Mouse (Mus musculus) hindbrain, embryonic 14.5 days (tissue): ENCODE results near the gene Gps1. TPM values are rescaled to one million over a fixed set of nuclear protein-coding genes. Genes with fewer than 3 reads are reported as not detected.
"Not testable (repeated sequence)": the region's sequence is repeated elsewhere in the genome, so short reads cannot be mapped to it uniquely, and the experiment has no call there.

Experiments used
- ATAC-seq: fragments of 200-750 bp; cut with Nextera tagmentation; 2 replicates; pipeline ENCODE4 v1.8.0; 2017; ENCODE audit warnings: moderate number of reproducible peaks, mild to moderate bottlenecking, moderate TSS enrichment, moderate library complexity; ENCODE audit not compliant: low FRiP score
- DNase-seq: peaks from one replicate; pipeline ENCODE4 v3.0.0-alpha.2; 2015; ENCODE audit warnings: low spot score
- H3K27ac ChIP-seq: fragments of 300-500 bp; sonication (generic); 2 replicates; pipeline ENCODE4 v1.5.1; 2014; ENCODE audit warnings: mild to moderate bottlenecking, moderate library complexity
- H3K27me3 ChIP-seq: fragments of 300-500 bp; sonication (generic); 2 replicates; pipeline ENCODE4 v1.6.1; 2014; ENCODE audit warnings: mild to moderate bottlenecking, low read length, mixed read lengths; ENCODE audit not compliant: control insufficient read depth, insufficient read depth
- H3K36me3 ChIP-seq: fragments of 300-500 bp; sonication (generic); replicated peaks from 2 replicates; pipeline ENCODE4 v1.6.1; 2014; ENCODE audit not compliant: control insufficient read depth, insufficient read depth
- H3K4me1 ChIP-seq: fragments of 300-500 bp; sonication (generic); replicated peaks from 2 replicates; pipeline ENCODE4 v1.6.1; 2014; ENCODE audit warnings: antibody characterized with exemption, low read length, mixed read lengths; ENCODE audit not compliant: control insufficient read depth, insufficient read depth
- H3K4me2 ChIP-seq: fragments of 300-500 bp; sonication (generic); replicated peaks from 2 replicates; pipeline ENCODE4 v1.6.1; 2014; ENCODE audit warnings: mild to moderate bottlenecking, moderate library complexity
- H3K4me3 ChIP-seq: fragments of 300-500 bp; sonication (generic); replicated peaks from 2 replicates; pipeline ENCODE4 v1.5.1; 2014; ENCODE audit warnings: mild to moderate bottlenecking, low read length
- H3K9ac ChIP-seq: fragments of 300-500 bp; sonication (generic); 2 replicates; pipeline ENCODE4 v1.6.1; 2014
- H3K9me3 ChIP-seq: fragments of 300-500 bp; sonication (generic); 2 replicates; pipeline ENCODE4 v1.6.1; 2016; ENCODE audit warnings: low read length; ENCODE audit not compliant: control insufficient read depth
- WGBS: fragments of 180-500 bp; shearing (Covaris S2); extraction: QIAGEN DNeasy Blood & Tissue Kit; methylation state at CpG from one replicate; pipeline ENCODE4 v1.1.7; 2014; 5-methylcytosine and 5-hydroxymethylcytosine counted together
- polyA plus RNA-seq: library from polyadenylated mRNA; unstranded; fragments of >200 nt; fragmentation: Nextera tagmentation; extraction: Ambion mirVana; gene quantifications from 2 replicates; pipeline ENCODE4 v1.2.1, GENCODE M21; 2014

The Gps1 gene
- polyA plus RNA-seq, 1 experiment from 2014 or later, result 288 TPM

- H3K27me3 ChIP-seq, result no peaks in the 10 kb centered on the region
- peak; percentile 7; the same call in 1 of the 2 replicates for ATAC-seq
Measured at GRCm38 (mm10) chr11:120824787-120825288, 40.8 kb downstream of the Gps1 start.

GRCm38 (mm10) chr11:120825289-120825863 lies 41.3 kb downstream of the Gps1 start:
- peaks cover 35% of the 10 kb centered on the region for H3K4me1 ChIP-seq
- H3K4me3 ChIP-seq, result peak overlapping the region; percentile 82
- H3K36me3 ChIP-seq, result peaks cover 23% of the 10 kb centered on the region
- H3K27ac ChIP-seq, result peak overlapping the region; percentile 98
- DNase-seq, result no peak
- no peak for ATAC-seq
- H3K9ac ChIP-seq, result peak overlapping the region; percentile 93
- WGBS, result 44% methylated on average over 4 of the region's 4 CpGs
- H3K9me3 ChIP-seq, result no peaks in the 10 kb centered on the region
- H3K27me3 ChIP-seq, result no peaks in the 10 kb centered on the region
- peak overlapping the region; percentile 95 for H3K4me2 ChIP-seq

More at GRCm38 (mm10) chr11:120824787-120825288, 40.8 kb downstream of the Gps1 start:
- Histone ChIP-seq H3K9ac (peak overlapping the region; percentile 93), H3K9me3 (no peaks in the 10 kb centered on the region), H3K4me2 (peak overlapping the region; percentile 95), H3K4me3 (peak overlapping the region; percentile 82), H3K4me1 (peaks cover 35% of the 10 kb centered on the region), H3K36me3 (peaks cover 29% of the 10 kb centered on the region), H3K27ac (peak overlapping the region; percentile 98)
- under 1% methylated on average over 21 of the region's 21 CpGs for WGBS
- no peak for DNase-seq

- ATAC-seq (no peak), DNase-seq (no peak)
- Histone ChIP-seq H3K27ac (peak overlapping the region; percentile 98), H3K9me3 (no peaks in the 10 kb centered on the region), H3K9ac (peak overlapping the region; percentile 93; the same call in 1 of the 2 replicates), H3K4me1 (peaks cover 29% of the 10 kb centered on the region), H3K4me3 (no peak overlapping the region), H3K36me3 (peaks cover 14% of the 10 kb centered on the region), H3K4me2 (no peak overlapping the region), H3K27me3 (no peaks in the 10 kb centered on the region)
- 77% methylated on average over 8 of the region's 8 CpGs for WGBS
Measured at GRCm38 (mm10) chr11:120826016-120826953, 42.2 kb downstream of the Gps1 start.

GRCm38 (mm10) chr11:120828416-120828815 lies 44.3 kb downstream of the Gps1 start:
- H3K36me3 ChIP-seq, result no peaks in the 10 kb centered on the region
- H3K4me2 ChIP-seq, result no peak overlapping the region
- no peaks in the 10 kb centered on the region for H3K9me3 ChIP-seq
- no peak overlapping the region for H3K27ac ChIP-seq
- H3K9ac ChIP-seq, result no peak overlapping the region
- DNase-seq (no peak), ATAC-seq (no peak)
- H3K4me1 ChIP-seq, result peaks cover 11% of the 10 kb centered on the region
- H3K4me3 ChIP-seq, result no peak overlapping the region
- WGBS, result 77% methylated on average over 4 of the region's 4 CpGs
- H3K27me3 ChIP-seq, result no peaks in the 10 kb centered on the region

- Histone ChIP-seq H3K36me3 (no peaks in the 10 kb centered on the region), H3K4me1 (peaks cover 11% of the 10 kb centered on the region), H3K27ac (no peak overlapping the region), H3K4me2 (no peak overlapping the region), H3K9ac (no peak overlapping the region), H3K4me3 (no peak overlapping the region), H3K9me3 (no peaks in the 10 kb centered on the region), H3K27me3 (no peaks in the 10 kb centered on the region)
- 90% methylated on average over 10 of the region's 10 CpGs for WGBS
- DNase-seq (no peak), ATAC-seq (no peak)
Measured at GRCm38 (mm10) chr11:120829757-120830532, 45.9 kb downstream of the Gps1 start.

- Histone ChIP-seq H3K9ac (no peak overlapping the region), H3K4me2 (no peak overlapping the region), H3K4me3 (no peak overlapping the region), H3K27ac (no peak overlapping the region), H3K27me3 (no peaks in the 10 kb centered on the region), H3K4me1 (peaks cover 3% of the 10 kb centered on the region), H3K9me3 (no peaks in the 10 kb centered on the region), H3K36me3 (no peaks in the 10 kb centered on the region)
- DNase-seq (no peak), ATAC-seq (no peak)
- 81% methylated on average over 12 of the region's 12 CpGs for WGBS
Measured at GRCm38 (mm10) chr11:120830686-120831085, 46.6 kb downstream of the Gps1 start.

- H3K4me2 ChIP-seq, result no peak overlapping the region
- no peak for DNase-seq
Measured at GRCm38 (mm10) chr11:120831659-120832440, 47.8 kb downstream of the Gps1 start.

GRCm38 (mm10) chr11:120832962-120833361 lies 48.9 kb downstream of the Gps1 start:
- H3K27ac ChIP-seq, result peak overlapping the region; percentile 58; the same call in 1 of the 2 replicates
- H3K36me3 ChIP-seq, ATAC-seq, H3K9me3 ChIP-seq, H3K4me3 ChIP-seq, H3K9ac ChIP-seq, DNase-seq, H3K4me2 ChIP-seq, H3K4me1 ChIP-seq, H3K27me3 ChIP-seq: not testable (repeated sequence)
- WGBS, result 93% methylated on average over 5 of the region's 5 CpGs

More at GRCm38 (mm10) chr11:120831659-120832440, 47.8 kb downstream of the Gps1 start:
- H3K9ac ChIP-seq, result no peak overlapping the region
- no peaks in the 10 kb centered on the region for H3K27me3 ChIP-seq
- H3K4me1 ChIP-seq, result no peaks in the 10 kb centered on the region
- no peaks in the 10 kb centered on the region for H3K9me3 ChIP-seq
- no peaks in the 10 kb centered on the region for H3K36me3 ChIP-seq
- H3K27ac ChIP-seq, result no peak overlapping the region
- WGBS, result 87% methylated on average over 3 of the region's 3 CpGs
- ATAC-seq, result no peak
- no peak overlapping the region for H3K4me3 ChIP-seq
